In the genomic region with DNA sequence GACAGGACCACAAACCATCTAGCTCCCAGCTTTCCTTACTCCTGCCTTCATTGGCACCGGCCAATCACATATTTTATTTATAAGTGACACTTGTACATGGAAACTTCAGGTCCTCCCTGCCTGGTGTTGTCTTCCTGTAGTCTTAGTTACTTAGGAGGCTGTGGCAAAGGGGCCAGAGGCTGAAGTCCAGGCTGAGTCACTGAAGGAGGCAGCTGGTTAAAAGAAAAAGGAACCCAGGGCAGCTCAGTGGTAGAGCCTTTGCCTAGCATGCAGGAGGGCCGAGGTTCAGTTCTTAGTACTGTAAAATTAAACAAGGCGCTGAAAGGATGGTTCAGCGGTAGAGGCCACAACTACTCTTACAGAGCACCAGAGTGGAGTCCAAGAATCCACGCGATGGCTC, we compare ENCODE assay signal across 15 mouse cellular contexts. TPM values are rescaled to one million over a fixed set of nuclear protein-coding genes. Genes with fewer than 3 reads are reported as not detected.
DNase-seq lines count a peak whose midpoint lies in the region; ATAC-seq lines count a peak whose summit lies in the region.
"Had no signal": no experiment of that assay in that cellular context is flagged by ENCODE, and none has a peak within 500 bp of the region (broad histone marks: within the 10 kb centered on the region; RNA-seq: fewer than 3 reads in every experiment).

No protein-coding gene starts in this region.

- H3K27me3 ChIP-seq in hindbrain, embryonic 10.5 days (ENCODE audit: insufficient read depth, poor library complexity, severe bottlenecking): peaks cover 23% of the 10 kb centered on the region
- peaks cover 5% of the 10 kb centered on the region; the same call in 1 of the 2 replicates for H3K27me3 ChIP-seq in hindbrain, embryonic 11.5 days (ENCODE audit: control insufficient read depth, insufficient read depth, low read length)
- peaks cover 9% of the 10 kb centered on the region; the same call in 1 of the 2 replicates for H3K27me3 ChIP-seq in neural tube, embryonic 12.5 days (replicated peaks)
- peaks cover 26% of the 10 kb centered on the region; the same call in 1 of the 2 replicates for H3K27me3 ChIP-seq in midbrain, embryonic 12.5 days

- H3K36me3 ChIP-seq in hindbrain, embryonic 10.5 days: no peaks in the 10 kb centered on the region
- no peaks in the 10 kb centered on the region for H3K36me3 ChIP-seq in hindbrain, embryonic 11.5 days (ENCODE audit: control insufficient read depth, insufficient read depth, low read length)
- H3K36me3 ChIP-seq in neural tube, embryonic 12.5 days: no peaks in the 10 kb centered on the region
- H3K36me3 ChIP-seq in midbrain, embryonic 12.5 days: no peaks in the 10 kb centered on the region
- H3K36me3 ChIP-seq: heart, embryonic 13.5 days; liver, embryonic 15.5 days had no signal

- H3K4me2 ChIP-seq in hindbrain, embryonic 11.5 days (replicated peaks; ENCODE audit: low read depth, low read length): no peak overlapping the region
- peak overlapping the region; percentile 98 for H3K4me2 ChIP-seq in neural tube, embryonic 12.5 days (replicated peaks)
- H3K4me2 ChIP-seq in midbrain, embryonic 12.5 days (replicated peaks): peak overlapping the region; percentile 88; the same call in 1 of the 2 replicates

- peak overlapping the region; percentile 82; the same call in 1 of the 2 replicates for H3K27ac ChIP-seq in hindbrain, embryonic 10.5 days
- H3K27ac ChIP-seq in hindbrain, embryonic 11.5 days (ENCODE audit: low read depth, low read length): no peak overlapping the region
- H3K27ac ChIP-seq in neural tube, embryonic 12.5 days: no peak overlapping the region
- H3K27ac ChIP-seq in midbrain, embryonic 12.5 days (replicated peaks): no peak overlapping the region
- H3K27ac ChIP-seq: heart, embryonic 13.5 days; liver, embryonic 15.5 days had no signal

- peaks cover 24% of the 10 kb centered on the region for H3K4me1 ChIP-seq in hindbrain, embryonic 10.5 days (replicated peaks)
- H3K4me1 ChIP-seq in hindbrain, embryonic 11.5 days (replicated peaks; ENCODE audit: control insufficient read depth, insufficient read depth, low read length): peaks cover 5% of the 10 kb centered on the region
- peaks cover 18% of the 10 kb centered on the region for H3K4me1 ChIP-seq in neural tube, embryonic 12.5 days
- H3K4me1 ChIP-seq in midbrain, embryonic 12.5 days: peaks cover 27% of the 10 kb centered on the region

- H3K4me3 ChIP-seq in hindbrain, embryonic 10.5 days: no peak overlapping the region
- no peak overlapping the region for H3K4me3 ChIP-seq in hindbrain, embryonic 11.5 days (ENCODE audit: low read depth, low read length)
- no peak overlapping the region for H3K4me3 ChIP-seq in neural tube, embryonic 12.5 days
- no peak overlapping the region for H3K4me3 ChIP-seq in midbrain, embryonic 12.5 days

- no peak for DNase-seq in hindbrain, embryonic 10.5 days (ENCODE audit: low spot score)
- DNase-seq in hindbrain, embryonic 11.5 days (ENCODE audit: low spot score): no peak
- no peak for DNase-seq in neural tube, embryonic 10.5 days (ENCODE audit: extremely low spot score, low spot score)
- no peak for DNase-seq in right cerebral cortex, postnatal 4 days
- no peak for DNase-seq in left cerebral cortex, postnatal 36 days (ENCODE audit: low spot score in 2 of 2)
- DNase-seq in left cerebral cortex, postnatal 25 days (ENCODE audit: low spot score in 2 of 2): no peak

- no peak overlapping the region for H3K9ac ChIP-seq in hindbrain, embryonic 11.5 days (ENCODE audit: low read depth, low read length)
- H3K9ac ChIP-seq in neural tube, embryonic 12.5 days: no peak overlapping the region
- no peak overlapping the region for H3K9ac ChIP-seq in midbrain, embryonic 12.5 days (replicated peaks)
- H3K9ac ChIP-seq: heart, embryonic 13.5 days; liver, embryonic 15.5 days had no signal

- intact Hi-C loops in left cerebral cortex, postnatal 36 days (cut with DNase I): loop anchor here (5.0 kb wide), 3 partner anchors 40 to 90 kb away; a partner anchor contains a TSS
- intact Hi-C loops in left cerebral cortex, postnatal 25 days (cut with DNase I): loop anchor here (1.0 to 5.0 kb wide), 3 partner anchors 45 to 93 kb away; a partner anchor contains a TSS

- ATAC-seq in hindbrain, embryonic 11.5 days (ENCODE audit: low FRiP score): no peak
- no peak for ATAC-seq in neural tube, embryonic 12.5 days (ENCODE audit: low FRiP score, low read depth)
- no peak for ATAC-seq in midbrain, embryonic 12.5 days (ENCODE audit: low FRiP score, low read depth)

- no peaks in the 10 kb centered on the region for H3K9me3 ChIP-seq in hindbrain, embryonic 10.5 days
- H3K9me3 ChIP-seq in hindbrain, embryonic 11.5 days (ENCODE audit: control insufficient read depth, low read length): no peaks in the 10 kb centered on the region
- H3K9me3 ChIP-seq in neural tube, embryonic 12.5 days: no peaks in the 10 kb centered on the region
- no peaks in the 10 kb centered on the region for H3K9me3 ChIP-seq in midbrain, embryonic 12.5 days
- H3K9me3 ChIP-seq: heart, embryonic 13.5 days; liver, embryonic 15.5 days had no signal

- WGBS in hindbrain, embryonic 10.5 days: 72% methylated on average over 6 of the region's 6 CpGs
- WGBS in hindbrain, embryonic 11.5 days: 66% methylated on average over 6 of the region's 6 CpGs
- WGBS in neural tube, embryonic 12.5 days: 74% methylated on average over 6 of the region's 6 CpGs
- 66% methylated on average over 6 of the region's 6 CpGs for WGBS in midbrain, embryonic 12.5 days

RNA-seq across cellular contexts. Expression of a gene that starts 0.8 kb away (rescaled TPM):
- polyA plus RNA-seq in hindbrain, embryonic 10.5 days (2016; fragmentation: Nextera tagmentation; extraction: Ambion mirVana): 0.88 and 1.1 TPM in 2 replicates
- 0.71 and 1.4 TPM in 2 replicates for polyA plus RNA-seq in hindbrain, embryonic 11.5 days (2014; fragmentation: Nextera tagmentation; extraction: Ambion mirVana)
- 2.6 and 3.4 TPM in 2 replicates for polyA plus RNA-seq in neural tube, embryonic 12.5 days (2016; fragmentation: Nextera tagmentation; extraction: Ambion mirVana)
- 4.1 and 4.4 TPM in 2 replicates for polyA plus RNA-seq in midbrain, embryonic 12.5 days (2016; fragmentation: Nextera tagmentation; extraction: Ambion mirVana)
- total RNA-seq in left cerebral cortex, postnatal 36 days (2021): 10 to 100 TPM; 10.7 to 11.3 TPM
- total RNA-seq in left cerebral cortex, postnatal 25 days (2021): 10 to 100 TPM; 10.1 to 10.3 TPM
- total RNA-seq: neutrophil, adult 5-6 weeks had no signal
- polyA plus RNA-seq: activated CD4-positive, CD25-positive, alpha-beta regulatory T cell, adult 4 months had no signal

RNA-seq across cellular contexts. Expression of a gene that starts 25.2 kb away (rescaled TPM):
- 94.5 and 103 TPM in 2 replicates for polyA plus RNA-seq in hindbrain, embryonic 10.5 days (2016; fragmentation: Nextera tagmentation; extraction: Ambion mirVana)
- 66.7 and 74.5 TPM in 2 replicates for polyA plus RNA-seq in hindbrain, embryonic 11.5 days (2014; fragmentation: Nextera tagmentation; extraction: Ambion mirVana)
- 90.5 and 91.7 TPM in 2 replicates for polyA plus RNA-seq in neural tube, embryonic 12.5 days (2016; fragmentation: Nextera tagmentation; extraction: Ambion mirVana)
- 86.8 and 99.4 TPM in 2 replicates for polyA plus RNA-seq in midbrain, embryonic 12.5 days (2016; fragmentation: Nextera tagmentation; extraction: Ambion mirVana)
- total RNA-seq in left cerebral cortex, postnatal 36 days (2021): 100 to 1,000 TPM in 1 of 2 experiments, 10 to 100 TPM in 1; 95.0 to 106 TPM
- 100 to 1,000 TPM; 100 to 102 TPM for total RNA-seq in left cerebral cortex, postnatal 25 days (2021)

RNA-seq across cellular contexts. Expression of a gene that starts 43.8 kb away (rescaled TPM):
- not detected in 2 replicates for polyA plus RNA-seq in hindbrain, embryonic 10.5 days (2016; fragmentation: Nextera tagmentation; extraction: Ambion mirVana)
- polyA plus RNA-seq in hindbrain, embryonic 11.5 days (2014; fragmentation: Nextera tagmentation; extraction: Ambion mirVana): not detected in 2 replicates
- polyA plus RNA-seq in neural tube, embryonic 12.5 days (2016; fragmentation: Nextera tagmentation; extraction: Ambion mirVana): not detected in 2 replicates
- polyA plus RNA-seq in midbrain, embryonic 12.5 days (2016; fragmentation: Nextera tagmentation; extraction: Ambion mirVana): not detected in 2 replicates
- not detected for total RNA-seq in left cerebral cortex, postnatal 36 days (2021)
- not detected for total RNA-seq in left cerebral cortex, postnatal 25 days (2021)
- total RNA-seq: left cerebral cortex, postnatal 14 days; neutrophil, adult 5-6 weeks had no signal
- polyA plus RNA-seq: activated CD4-positive, CD25-positive, alpha-beta regulatory T cell, adult 4 months; embryonic facial prominence, embryonic 11.5 days; heart, embryonic 13.5 days; liver, embryonic 15.5 days; stomach, embryonic 14.5 days had no signal
